Mouse (Mus musculus): ENCODE results near the gene Gpx2.

Gene Gpx2

DNA sequence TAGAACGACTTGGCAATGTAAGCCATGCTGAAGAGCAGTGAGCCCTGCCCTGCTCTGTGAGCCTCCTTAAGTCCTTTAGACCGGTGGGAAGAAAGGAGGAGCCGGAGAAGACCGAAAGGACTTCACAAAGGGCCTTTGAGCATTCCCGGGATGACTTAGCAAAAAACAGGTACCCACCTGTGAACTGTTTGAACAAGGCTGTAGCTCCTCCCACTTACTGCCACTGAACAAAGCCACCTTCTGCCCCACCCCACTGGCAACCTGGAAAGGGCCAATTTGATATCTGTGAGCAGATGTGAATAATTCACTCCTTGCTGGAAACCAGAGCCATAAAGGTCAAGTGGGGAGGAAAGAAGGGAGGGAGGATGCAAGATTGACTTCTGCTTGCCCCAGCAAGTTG is at the start of gene Gpx2:
Gpx2 (minus strand) TSS at position 205 of the 400 bp plus-strand sequence.
- DNase-seq (ENCODE audit: low spot score): no peak

DNA sequence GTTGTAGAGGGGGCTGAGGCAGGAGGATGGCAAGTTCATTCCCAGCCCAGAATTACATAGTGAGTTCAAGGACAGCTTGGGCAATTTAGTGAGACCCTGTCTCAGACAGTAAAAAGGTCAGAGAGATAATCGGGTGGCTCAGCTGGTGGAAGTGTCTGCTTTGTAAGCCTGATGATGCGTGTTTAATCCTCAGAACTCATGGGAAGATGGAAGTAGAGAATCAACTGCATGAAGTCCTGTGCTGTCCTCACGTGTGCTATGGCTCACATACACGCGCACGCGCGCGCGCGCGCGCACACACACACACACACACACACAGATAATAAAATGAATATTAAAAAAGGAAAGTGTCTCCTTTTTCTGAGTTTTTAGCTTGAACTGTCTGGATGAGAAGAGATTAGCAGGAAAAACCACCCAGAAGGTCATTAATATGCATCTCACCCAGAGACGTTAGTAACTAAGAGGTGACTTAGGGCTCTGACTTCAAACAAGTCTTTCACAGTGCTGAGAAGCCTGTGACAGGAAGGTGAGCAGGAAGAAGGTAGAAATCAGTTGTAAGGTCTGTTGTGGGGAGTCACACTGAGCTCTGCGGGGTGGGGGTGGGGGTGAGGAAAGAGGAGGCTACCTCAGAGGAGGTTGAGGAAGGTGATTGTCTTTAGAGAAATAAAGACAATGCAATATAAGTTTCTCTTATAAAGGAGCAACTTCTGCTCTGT is 49.1 kb upstream of the Gpx2 start:
- DNase-seq (ENCODE audit: low spot score): no peak

DNA sequence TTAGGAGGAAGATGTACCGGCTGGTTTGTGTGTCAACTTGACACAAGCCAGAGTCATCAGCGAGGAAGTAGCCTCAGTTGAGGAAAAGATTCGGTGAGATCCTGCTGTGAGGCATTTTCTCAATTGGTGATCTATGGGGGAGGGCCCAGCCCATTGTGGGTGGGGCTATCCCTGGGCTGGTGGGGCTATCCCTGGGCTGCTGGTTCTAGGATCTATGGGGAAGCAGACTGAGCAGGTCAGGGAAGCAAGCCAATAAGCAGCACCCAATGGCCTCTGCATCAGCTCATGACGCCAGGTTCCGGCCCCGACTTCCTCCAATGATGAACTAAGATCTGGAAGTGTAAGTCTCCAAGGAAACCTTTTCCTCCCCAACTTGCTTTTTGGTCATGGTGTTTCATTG is 44.7 kb upstream of the Gpx2 start:
- no peak for DNase-seq (ENCODE audit: low spot score)

DNA sequence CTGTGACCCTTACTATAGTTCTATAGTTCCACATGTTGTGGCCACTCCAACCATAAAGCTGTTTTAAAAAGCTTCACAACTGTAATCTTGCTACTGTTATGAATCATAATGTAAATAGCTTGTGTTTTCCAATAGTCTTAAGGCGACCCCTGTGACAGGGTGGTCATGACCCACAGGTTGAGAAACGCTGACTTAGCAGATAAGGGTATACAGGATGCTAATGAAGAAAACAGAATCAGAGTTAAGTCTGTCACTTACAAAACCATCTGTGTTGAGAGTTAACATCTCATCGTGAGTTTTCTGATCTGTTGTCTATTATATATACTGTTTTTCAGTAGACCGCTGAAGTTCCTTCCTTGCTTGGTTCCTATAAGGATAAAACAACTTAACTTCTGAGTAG is 43.9 kb upstream of the Gpx2 start:
- DNase-seq (ENCODE audit: low spot score): no peak

DNA sequence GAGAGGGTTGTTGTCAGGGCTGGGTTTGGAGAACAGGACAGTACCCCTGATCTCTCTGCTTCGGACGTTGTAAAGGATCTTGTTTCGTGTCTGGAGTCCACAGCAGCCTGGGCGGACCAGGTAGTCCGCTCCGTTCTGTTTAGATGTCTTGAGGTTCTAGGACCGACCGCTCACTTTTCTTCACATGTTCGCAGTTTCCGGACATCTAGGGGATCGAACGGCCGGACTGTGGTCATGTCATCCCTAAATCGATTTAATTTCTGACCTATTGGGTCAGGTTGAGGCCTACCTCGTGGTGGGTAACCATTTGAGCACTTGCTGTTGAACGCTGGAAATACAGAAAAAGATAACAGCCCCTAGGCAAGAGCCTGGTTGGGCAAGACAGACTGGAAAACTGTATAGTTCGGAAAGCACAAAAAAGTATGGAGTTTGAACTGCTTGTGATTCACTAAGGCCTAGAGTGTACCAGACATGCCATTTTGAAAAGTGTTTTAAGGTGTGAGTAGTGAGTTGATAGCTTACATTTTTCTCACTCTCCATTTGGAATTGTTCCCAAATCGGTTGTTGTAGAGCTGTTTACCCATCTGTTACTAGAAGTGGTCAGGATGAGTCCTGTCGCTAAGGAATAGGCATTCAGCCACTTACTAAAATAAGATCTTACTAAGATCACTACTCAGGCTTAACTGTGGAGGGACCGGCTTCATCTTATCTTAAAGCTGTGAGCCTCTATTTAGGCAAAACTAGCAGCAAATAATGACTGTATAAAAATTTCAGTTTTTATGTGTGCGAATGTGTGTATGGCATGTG is 42.7 kb upstream of the Gpx2 start:
- no peak for DNase-seq (ENCODE audit: low spot score)

DNA sequence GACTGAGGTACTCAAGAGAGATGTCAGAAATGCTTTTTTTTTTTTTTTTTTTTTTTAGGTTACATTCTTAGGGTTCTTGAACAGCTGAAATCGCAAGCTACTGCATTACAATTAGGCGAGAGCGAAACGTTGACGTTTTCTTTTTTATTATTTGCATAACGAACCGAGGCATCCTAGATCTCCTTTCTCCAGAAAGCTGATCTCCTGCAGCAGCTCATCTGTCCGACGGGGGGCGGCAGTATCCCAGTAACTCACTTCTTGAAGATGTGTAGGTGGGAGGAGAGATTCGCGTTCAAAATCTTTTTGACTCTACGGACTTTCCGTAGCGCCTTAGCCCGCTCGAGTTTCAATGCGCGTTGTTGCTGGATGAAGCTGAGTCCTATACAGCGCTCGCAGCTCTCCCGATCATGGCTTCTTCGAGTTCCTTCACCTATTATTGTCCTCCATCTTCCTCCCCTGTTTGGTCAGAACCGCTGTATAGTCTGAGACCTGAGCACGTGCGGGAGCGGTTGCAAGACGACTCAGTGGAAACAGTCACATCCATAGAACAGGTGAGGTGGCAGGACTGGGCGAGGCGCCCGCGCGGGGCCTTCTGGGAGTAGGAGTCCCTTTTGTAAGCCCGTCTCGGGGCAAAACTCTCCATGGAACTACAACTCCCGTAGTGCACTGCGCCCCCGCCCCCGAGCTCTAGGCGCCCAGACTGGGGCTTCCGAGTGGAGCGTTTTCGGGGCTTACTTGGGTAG is 41.9 kb upstream of the Gpx2 start:
- DNase-seq (ENCODE audit: low spot score): peak; percentile 98

DNA sequence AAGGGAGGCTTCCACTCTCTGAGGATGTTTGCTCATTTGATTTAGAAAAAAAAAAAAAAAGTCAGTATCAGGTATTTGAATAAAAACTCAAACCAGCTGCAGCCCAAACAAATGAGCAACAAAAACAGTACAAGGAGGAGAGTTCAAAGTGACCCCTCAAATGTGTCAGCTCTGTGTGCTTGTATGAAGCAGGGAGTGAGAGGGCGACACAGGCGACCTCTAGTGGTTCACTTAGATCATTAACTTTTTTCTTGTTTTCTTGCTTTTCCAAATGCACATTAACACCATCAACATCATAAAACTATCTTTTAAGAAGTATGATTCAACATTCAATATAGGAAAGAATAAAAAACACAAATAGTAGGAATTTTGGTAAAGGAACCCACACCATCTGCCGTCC is 37.4 kb upstream of the Gpx2 start:
- no peak for DNase-seq (ENCODE audit: low spot score)

DNA sequence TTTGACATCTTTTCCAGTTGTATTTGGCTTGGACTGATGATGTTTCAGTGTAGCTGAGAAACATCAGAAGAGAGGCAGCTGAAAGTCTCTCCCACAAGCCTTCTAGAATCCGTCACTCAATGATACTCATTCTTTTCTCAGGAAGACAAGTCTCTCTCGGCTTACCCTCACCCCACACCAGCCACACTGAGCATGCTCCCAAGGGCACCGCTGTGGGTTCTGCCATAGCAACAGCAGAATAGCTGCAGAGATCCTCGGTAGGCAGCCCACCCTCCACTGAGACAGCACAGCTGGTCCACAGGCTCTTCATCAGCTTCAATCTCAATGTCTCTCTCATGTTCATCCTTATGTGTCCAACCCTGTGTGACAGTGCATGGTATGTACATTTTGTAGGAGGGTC is 29.9 kb upstream of the Gpx2 start:
- no peak for DNase-seq (ENCODE audit: low spot score)

DNA sequence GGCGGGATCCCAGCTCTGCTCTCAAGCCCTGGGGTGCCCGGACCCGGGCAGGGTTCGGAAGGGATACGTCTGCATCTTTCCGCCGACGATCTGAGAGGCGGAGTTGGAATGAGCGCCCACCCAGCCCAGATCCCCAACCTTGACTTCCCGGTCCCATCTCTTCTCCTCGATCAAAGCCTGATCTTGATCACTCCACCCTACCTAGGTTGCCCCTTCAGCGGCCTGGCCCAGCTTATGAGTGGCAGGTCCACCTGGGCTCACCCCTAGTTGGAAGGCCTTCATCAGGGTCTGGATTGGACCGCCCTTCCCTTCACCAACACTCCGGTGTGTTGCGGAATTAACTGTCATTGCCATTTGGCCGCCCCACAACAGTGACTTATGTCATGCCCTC is 27.3 kb upstream of the Gpx2 start, which contains the start of gene Rab15:
Rab15 (minus strand) TSS at position 258 of the 391 bp plus-strand sequence.
- no peak for DNase-seq (ENCODE audit: low spot score)

DNA sequence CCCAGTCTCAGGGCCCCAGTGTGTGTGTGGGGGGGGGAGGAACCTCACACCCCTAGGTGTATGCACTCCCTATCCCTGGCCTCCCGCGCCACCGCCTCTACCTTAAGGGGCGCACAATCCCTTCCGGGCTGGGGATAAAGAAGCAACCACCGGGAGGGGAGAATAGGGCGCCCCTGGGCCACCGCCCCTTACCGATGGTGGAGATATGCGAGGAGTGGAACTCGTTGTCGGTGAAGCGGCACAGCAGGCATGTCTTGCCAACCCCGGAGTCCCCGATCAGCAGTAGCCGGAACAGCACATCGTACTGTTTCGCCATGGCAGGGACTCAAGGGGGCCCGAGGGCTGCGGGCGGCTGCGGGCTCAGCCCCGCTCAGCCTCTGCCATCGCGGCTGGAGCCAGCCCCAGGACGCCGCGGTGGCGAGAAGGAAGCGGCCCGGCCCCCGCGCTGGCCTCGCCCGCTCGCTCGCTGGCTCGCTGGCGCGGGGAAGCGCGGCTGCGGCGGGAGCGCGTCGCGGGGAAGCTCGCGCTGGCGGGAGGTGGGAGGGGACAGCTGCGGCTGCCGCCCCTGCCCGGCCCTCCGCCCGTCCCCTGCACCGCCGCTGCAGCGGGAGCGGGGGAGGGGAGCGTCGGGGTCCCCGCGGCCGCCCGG is 26.8 kb upstream of the Gpx2 start:
- DNase-seq (ENCODE audit: low spot score): peak; percentile 14

DNA sequence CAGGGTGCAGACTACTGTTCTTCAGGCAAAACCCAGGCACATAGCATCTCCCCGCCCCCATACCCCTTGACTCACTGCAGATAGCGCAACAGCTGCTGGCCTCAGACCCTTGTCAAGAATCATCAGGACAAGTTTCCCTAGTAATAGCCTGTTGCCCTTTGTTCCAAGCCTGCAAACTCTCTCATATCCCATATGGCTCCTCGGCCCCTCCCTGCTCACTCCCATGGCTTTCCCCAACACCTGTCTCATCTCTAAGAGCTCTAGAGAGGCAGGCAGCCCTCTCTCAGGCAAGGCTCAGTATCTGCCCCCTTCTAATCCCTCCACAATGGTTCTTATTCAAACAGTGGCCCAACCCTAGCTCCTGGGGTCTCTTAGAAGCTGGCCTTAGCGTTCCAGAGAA is 25.3 kb upstream of the Gpx2 start:
- no peak for DNase-seq (ENCODE audit: low spot score)

DNA sequence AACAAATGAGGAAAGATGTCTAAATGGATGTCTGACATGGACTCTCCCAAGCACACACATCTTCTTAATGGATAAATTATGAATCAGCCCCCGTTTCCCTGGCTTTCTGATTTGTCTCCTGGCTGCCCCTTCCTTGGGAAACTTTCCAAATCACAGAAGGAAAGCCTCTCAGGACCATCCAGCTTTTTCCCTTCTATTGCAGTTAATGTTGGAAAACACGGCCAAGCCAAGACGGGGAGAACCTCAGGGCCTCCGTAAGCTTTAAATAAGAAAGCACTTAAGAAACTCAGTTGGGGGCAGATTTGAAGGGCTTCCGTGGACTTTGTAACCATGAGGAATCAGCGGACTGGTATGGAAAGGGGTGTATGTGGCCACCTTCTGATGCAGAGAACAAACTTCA is 24.5 kb upstream of the Gpx2 start:
- no peak for DNase-seq (ENCODE audit: low spot score)

DNA sequence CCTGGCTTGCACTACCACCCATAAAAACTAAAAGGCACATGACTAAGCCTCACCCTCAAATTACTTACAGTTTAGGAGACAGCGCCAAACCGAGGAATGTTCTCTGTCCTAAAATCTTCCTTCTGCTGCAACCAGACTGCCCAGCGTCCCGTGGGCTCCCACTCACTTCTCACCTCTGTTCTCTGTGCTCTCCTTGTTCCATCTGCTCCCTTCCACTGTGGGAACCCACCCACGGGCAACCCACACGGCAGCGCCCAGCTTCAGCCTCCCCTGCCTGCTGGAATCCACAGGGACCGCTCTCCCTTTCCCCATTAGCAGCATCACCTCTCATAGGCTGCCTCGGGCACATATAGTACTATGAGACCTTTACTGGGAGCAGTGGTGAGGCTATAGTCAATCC is 23.6 kb upstream of the Gpx2 start:
- no peak for DNase-seq (ENCODE audit: low spot score)

DNA sequence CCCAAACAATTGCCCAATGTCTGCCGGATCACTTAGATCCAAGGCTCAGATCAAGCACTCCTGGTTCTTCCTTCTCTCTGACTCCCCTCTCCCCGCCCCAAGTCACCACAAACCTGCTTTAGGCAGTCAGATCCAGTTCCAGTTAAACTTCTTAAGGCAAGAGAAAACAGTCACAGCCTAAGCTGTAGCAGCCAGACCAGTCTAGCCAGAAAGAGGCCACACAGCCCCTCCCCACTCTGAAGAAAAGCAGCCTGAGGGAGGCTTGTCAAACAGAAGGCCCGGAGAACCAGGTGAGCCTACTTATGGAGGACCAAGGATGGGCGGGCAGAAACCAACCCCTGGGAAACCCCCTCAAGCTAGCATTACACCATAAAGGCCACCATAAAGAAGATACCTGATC is 22.8 kb upstream of the Gpx2 start:
- DNase-seq (ENCODE audit: low spot score): no peak

DNA sequence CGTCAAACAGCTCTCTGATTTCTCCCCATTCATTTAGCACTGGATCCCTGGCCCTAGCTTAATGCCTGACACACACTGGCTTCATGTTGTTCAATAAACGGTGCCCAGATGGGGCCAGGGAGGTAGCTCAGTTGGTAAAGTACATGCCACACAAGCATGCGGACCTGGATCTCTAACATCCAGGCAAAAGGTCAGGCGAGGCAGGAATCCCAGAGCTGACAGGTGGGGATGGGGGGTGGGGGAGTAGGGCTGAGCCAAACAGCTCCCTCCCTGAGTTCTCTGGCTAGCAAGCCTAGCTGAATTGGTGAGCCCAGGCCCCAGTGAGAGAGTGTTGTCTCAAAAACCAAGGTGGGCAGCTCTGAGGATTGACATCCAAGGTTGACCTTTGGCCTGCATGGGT is 21.8 kb upstream of the Gpx2 start:
- DNase-seq (ENCODE audit: low spot score): no peak

DNA sequence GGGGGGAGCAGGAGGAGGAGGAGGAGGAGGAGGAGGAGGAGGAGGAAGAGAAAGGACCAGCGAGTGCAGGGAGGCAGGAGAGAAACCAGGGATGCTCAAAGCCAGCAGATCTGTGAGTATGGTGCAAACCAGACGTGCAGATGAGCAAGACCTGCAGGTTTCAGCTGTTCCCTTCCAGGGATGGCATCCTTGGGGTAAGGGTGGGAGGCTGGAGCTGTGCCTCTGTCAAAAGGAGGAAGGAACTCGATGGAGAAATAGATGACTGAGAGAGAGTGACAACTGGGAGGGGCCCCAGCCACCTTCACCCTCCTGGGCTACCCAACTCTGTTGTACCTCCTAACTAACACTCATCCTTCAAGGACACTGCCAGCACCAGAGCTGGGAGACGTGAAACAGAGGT is 21.4 kb upstream of the Gpx2 start:
- DNase-seq (ENCODE audit: low spot score): no peak

DNA sequence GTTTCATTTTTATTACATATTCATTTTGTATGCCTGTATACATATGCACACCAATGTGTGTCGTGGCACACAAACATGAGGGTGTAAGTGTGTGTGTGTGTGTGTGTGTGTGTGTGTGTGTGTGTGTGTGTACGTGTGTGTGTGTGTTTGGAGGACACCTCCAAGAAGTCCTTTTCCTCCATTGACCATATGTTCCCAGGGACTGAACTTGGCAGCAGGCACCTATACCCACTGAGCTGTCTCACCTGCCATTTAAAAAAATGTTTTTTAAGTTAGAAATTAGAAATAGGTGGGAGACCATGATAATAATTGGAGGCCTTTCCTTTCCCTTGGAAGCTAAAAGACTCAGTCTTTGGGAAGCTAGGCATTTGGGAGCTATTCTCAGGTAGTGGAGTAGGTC is 18.8 kb upstream of the Gpx2 start:
- DNase-seq (ENCODE audit: low spot score): no peak

DNA sequence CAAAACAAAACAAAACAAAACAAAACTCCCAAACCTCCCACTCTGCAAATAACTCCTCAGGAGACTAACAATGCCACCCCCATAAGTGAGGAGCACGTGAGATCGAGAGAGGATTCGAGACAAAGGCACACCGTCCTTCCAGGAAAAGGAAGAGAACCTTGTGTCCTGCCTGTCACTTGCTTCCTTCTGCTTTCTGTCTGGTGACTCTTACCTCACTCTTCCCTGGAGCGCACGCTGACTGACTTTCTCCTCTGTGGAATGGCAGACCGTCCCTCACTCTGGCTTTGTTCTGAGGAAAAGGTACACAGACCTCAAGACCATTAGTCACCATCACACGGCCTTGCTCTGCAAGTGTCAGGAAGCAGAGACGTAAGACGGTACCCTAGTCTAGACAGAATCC is 18.2 kb upstream of the Gpx2 start:
- DNase-seq (ENCODE audit: low spot score): no peak

DNA sequence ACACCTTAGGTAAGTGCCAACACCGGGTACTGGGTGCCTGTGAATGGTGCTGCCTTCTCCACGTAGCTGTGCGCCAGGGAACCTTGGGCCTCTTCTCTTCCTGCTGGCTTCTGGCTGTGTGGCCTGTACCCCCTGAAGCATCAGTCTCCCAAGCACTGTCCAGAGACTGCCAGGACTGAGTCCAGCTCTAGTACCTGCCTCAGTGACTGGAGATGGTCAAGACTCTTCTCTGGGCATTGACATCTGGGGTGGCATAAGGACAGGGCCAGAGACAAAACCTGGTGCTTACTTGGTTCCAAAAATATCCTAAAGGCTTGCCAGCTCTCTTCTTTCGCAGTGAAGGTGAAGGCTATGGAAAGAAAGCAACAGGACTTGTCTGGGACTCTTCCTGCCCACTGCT is 15.7 kb upstream of the Gpx2 start:
- DNase-seq (ENCODE audit: low spot score): no peak

DNA sequence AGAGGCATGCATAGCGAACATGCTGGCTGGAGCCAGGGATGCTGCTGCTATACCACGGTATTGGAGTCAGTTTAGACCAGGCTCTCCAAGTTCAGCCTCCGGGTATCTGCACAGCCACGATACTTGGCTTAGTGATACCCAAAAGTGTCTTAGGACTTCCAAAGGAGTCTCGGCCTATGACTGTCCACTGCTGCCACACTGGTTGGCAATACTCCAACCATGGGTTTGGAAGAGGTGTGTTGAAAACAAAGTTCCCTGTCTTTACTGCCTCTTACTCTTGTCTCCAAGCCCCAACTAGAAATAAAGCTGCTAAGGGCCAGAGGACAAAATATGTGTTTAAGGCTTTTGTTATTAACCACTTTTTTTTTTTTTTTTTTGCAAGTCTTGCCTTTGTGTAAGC is 15.1 kb upstream of the Gpx2 start:
- DNase-seq (ENCODE audit: low spot score): no peak

DNA sequence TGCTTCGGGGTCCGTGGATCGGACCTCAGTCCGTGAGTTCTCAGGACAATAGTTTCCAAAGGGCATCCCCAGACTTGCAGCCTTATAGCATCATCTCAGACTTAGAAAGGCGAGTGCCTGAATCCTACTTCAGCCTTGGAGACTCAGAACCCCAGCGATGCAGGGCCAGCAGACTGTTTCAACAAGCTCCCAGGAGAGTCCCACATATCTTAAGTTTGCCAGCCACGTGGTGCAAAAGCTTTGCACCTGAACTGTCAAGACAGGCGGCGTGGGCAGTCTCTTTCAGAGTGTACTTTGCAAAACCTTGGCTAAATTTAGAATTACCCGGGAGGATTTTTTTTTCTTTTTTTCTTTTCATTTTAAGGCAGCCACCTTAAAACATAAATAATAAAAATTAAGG is 12.4 kb upstream of the Gpx2 start:
- DNase-seq (ENCODE audit: low spot score): no peak

DNA sequence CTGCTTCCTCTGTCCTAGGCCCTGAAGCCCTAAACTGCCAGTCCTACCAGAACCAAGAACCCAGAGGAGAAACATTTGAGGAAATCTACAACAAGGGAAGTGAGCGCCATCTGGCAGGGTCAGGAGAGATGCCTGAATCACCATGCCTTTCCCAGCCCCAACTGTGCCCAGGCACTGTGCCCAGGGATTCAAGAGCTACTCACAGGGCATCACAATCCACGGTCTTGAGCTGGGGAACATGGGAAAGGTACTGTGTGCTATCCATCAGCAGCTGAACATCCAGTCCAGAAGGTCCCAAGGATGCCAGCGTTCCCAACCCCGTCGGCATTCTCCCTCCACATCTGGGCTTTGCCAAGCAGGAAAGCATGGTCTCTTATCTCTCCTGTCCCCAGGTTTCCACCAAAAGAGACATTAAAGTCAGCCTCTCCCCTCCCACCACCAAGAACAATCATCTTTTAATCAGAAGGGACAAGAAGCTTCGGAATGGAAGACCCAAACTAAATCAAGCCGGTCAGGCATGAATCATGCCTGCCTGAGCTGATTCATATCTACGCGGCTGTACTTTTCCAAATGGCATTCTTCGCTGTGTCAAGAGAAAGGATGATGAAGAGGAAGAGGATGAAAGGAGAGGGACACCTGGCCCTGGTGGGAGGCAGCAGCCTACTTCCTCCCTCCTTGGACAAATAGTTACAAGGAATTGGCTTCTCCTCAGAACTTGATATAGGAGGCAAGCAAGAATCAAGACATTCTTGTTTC is 9.9 kb upstream of the Gpx2 start:
- no peak for DNase-seq (ENCODE audit: low spot score)
